Mouse (Mus musculus) thymus, adult 2 months (tissue): Measurements from ENCODE around the gene Msi1.

Experiments
- CTCF ChIP-seq: fragments of 200-500 bp; IDR thresholded peaks from 2 replicates; pipeline ENCODE4 v1.5.1; 2012; ENCODE audit warnings: mild to moderate bottlenecking, control low read depth, low read length, moderate library complexity, borderline replicate concordance; ENCODE audit not compliant: control insufficient read depth, poor library complexity, insufficient read depth; ENCODE audit errors: extremely low read depth
- POLR2A ChIP-seq: fragments of 200-500 bp; IDR thresholded peaks from 2 replicates; pipeline ENCODE4 v1.6.1; 2012; ENCODE audit warnings: mild to moderate bottlenecking, low read length, control low read depth, moderate library complexity; ENCODE audit not compliant: control insufficient read depth, poor library complexity, insufficient read depth; ENCODE audit errors: extremely low read depth

DNA sequence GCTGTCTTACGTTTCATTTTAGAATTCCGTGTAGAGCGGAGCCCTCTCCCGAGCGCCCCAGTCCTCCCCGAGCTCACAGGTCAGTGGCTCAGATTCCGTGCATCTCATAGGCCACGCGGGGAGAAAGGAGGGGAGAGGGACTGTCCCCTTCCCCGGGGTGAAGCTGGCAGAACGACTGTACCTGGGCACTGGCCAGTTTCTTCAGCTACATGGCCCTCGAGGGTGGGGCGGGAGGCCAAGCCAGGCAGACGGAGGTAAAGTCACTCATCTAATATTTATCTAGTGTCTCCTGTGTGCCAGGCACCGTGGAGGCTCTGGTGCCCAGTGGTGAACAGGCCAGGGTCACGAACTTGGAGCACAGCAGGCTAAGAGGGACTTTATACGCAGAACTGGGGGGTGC lies 17.7 kb downstream of the Msi1 start:
- TF ChIP-seq POLR2A, result no peak
- no peak for TF ChIP-seq CTCF
